Mouse (Mus musculus) mesoderm, embryonic 11.5 days (tissue): ENCODE data around the gene Chrna7.

Experiments
- DNase-seq: peaks from one replicate; pipeline ENCODE4 v3.0.0-alpha.2; 2012; ENCODE audit warnings: low read depth, low spot score

Chrna7 gene

DNA sequence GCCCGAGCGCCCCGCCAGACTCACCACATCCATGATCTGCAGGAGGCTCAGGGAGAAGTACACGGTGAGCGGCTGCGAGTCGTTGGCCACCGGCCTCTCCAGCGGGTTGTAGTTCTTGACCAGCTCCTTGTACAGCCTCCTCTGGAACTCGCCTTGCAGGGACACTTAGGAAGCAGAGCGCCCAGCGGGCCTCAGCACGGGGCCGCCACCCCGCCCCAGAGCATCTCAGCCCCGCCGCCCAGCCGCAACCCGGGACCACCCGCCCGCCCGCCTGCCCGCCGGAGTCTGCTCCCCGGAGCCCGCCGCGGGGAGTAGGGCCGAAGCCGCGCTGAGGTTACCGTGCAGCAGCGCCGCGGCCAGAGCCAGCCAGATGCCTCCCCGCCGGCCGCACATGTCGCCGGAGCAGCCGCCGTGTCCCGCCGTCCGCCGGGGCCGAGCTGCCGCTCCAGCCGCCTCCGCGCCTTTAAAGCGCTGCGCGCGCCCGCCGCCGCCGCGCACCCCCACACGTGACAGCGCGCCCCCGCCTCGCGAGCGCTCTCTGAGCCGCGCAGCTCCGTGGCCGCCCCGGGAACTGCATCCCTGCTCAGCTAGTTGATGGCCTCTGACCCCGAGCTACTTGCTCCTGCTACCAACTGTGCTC lies at the start of gene Chrna7:
TSS of gene Chrna7 (minus strand) at position 486 of the 640 bp plus-strand sequence.
- DNase-seq: peak; percentile 88

DNA sequence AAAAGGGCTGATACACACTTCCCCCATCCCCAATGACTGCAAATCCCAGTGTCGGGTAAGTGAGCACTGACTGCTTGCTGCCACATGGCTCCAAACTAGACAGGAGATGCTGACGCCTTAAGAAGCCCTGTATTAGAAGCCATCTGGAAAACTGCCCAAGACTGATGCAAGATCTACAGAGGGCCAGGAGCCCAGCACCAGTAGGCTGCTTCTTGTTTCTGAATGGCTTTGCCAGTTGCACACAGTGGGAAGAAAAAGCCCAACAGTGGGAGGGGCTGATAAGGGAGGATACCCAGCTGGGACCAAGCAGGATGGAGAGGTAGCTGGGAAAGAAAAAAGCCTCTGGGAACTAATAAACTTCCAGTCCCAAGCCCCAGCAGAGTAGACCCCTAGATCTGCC lies 37.0 kb upstream of the Chrna7 start:
- no peak for DNase-seq

DNA sequence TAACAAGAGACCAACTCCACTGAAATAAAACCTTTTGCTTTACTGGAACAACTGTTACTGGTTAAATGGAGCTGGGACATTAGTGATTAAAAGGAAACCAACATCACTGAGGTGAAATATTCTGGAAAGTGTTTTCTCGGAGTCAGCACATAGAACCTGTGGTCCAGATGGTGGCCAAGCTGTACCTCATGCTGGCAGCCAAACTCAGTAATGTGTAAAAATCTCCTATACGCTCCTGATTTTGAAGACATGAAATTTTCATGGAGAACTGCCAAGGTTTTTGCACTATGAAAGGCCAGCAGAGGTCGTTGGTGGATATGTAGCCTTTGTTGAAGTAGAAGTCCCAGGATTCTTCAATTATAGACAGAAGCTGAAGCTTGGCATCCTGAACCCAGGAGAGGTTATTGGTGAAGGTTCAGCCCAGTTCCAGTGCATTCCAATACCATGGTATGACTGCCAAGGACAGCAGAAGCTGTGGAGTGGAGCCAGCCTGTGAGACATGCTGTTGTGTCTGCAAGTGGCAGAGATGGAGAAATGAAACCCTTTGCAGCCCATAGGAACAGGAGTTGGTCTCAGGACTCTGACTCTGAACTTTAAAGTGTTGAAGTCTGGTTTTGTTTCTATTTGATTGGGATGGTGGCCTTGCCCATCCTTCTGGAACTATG lies 25.6 kb upstream of the Chrna7 start:
- DNase-seq: no peak

DNA sequence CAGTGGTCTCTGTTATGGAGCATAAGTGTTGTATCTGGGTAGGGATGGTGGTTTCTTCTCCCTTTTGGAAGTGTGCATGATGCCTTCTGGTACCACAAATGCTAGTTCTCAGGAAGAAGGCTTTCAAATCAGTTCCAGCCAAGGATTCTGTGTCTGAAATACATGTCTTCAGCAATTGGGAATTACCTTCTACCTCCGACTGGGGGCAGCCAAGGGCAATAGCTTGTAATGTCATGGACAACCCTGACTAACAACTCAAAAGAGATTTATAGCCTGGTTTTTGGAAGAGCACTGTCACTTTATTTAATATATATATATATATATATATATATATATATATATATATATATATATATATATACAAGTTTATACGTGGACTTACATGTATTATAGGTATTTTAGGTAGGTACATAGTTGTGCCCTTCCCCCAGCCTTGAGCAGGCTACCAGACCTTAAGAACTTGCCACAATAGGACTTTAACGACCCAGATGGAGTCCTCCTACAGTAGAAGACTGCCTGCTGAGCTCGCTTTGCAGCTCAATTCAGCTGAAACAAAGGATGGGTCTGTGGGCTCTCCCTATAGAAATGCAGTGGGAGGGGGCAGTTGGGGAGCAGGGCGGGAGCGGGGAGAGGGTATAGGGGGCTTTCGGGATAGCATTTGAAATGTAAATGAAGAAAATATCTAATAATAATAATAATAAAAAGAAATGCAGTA lies 12.9 kb upstream of the Chrna7 start:
- DNase-seq: no peak

DNA sequence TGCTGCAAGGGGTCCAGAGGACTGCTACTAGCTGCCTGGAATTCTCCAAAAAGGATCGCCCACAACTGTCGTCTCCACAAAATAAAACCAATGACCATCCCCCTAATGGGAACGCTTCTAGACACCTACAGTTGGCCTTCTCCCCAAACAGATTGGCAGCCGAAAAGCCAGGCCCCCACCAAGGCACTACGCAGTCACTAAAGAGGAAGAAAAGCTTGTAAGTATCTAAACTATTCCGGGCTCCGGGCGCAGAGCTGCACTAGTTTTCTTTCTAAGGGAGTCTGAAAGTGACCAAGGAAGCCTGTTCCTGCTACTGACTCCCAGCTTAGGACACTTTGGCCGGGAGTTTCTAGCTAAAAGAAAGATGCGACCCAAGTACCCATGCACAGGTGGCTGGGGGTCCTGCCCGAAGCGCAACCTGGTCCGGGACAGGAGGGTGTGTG lies 707 bp downstream of the Chrna7 start:
- peak; percentile 4 for DNase-seq

DNA sequence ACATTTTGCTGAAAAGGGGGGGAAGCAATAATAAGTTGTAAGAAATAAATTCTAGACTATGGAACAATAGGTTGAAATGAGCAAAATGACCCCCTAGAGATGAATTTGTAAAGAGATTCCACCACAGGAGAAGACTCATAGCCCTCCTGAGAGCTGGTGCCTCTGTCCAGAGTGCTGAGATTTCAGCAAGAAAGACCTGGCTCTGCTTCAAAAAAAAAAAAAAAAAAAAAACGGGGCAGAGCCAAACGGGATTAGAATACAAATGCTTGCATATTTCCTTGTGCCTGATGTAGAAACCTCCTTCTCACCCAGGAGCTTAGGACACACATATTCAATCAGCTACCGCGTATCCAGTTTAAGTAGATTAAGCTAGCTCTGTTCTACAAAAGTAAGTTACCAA lies 2.9 kb downstream of the Chrna7 start:
- DNase-seq: peak; percentile 30

DNA sequence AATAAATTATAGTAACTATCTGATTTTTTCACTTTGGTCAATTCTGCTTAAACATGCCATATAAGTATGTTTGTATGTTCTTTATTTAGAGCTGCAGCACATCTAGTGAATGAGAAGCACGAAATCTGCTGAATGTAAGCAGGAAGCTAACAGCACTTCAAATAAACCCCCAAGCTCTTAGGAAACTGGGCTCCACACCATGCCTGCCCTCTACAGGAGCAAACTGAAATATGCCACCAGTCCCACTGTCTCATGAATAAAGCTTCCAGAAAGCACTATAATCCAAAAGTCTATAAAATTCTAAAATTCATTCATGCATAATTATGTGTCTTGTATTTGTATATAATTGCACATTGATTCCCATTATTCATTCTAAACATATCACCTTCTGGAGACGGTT lies 5.2 kb downstream of the Chrna7 start:
- DNase-seq: no peak

DNA sequence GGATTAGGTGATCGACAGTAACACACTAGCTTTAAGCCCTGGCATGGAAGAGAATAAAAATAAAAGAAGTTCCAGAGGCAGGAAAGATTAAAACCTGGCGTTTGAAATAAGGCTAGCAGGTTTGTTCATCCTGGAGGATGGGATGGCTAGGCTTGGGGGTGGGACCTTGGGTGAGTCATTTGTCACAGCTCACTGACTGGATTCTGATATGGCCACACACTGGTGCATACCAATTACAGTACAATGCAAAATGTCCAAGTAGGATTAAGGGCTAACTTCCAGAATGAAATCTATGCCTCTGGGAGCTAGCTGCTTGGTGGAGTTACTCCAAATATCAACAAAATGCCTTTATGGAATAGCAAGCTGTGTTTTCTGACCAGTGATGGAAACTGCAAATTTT lies 16.8 kb downstream of the Chrna7 start:
- no peak for DNase-seq

DNA sequence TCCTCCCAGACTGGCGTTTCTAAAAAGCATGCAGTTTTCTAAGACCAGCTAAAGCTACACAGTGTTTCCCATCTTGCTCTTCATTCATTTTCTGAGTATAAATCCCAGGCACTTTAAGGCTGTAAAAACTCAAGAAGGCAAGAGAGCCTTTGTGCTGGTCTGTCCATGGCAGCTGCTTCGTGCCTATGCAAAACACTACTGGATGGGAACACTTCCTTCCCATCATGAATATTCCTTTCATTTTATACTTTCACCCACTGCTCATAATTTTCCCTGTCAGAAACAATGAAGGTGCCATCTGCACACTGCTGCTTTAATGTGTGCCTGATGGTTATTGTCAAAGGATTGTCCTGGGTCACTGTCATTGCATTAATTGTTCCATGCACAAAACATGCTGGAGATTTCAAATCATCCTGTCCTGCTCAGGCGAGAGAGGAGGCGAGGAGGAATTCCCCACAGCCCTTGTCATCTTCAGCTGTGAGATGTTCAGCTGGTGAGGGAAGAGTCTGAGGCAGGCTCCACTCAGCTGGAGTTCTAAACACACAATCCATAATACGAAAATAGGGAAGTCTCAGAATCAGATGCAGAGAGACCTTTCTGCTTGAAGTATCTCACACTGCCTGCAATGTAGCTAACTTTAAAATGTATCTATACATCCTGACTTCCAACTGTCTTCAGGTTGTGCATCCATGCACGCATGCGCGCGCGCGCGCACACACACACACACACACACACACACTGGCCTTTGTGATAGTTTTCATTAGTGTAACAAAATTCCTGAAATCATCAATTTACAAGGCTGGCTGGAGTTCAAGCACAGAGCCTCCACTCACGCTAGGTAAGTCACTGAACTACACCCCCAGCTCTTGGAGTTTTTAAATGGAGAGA lies 22.5 kb downstream of the Chrna7 start:
- peak; percentile 54 for DNase-seq

DNA sequence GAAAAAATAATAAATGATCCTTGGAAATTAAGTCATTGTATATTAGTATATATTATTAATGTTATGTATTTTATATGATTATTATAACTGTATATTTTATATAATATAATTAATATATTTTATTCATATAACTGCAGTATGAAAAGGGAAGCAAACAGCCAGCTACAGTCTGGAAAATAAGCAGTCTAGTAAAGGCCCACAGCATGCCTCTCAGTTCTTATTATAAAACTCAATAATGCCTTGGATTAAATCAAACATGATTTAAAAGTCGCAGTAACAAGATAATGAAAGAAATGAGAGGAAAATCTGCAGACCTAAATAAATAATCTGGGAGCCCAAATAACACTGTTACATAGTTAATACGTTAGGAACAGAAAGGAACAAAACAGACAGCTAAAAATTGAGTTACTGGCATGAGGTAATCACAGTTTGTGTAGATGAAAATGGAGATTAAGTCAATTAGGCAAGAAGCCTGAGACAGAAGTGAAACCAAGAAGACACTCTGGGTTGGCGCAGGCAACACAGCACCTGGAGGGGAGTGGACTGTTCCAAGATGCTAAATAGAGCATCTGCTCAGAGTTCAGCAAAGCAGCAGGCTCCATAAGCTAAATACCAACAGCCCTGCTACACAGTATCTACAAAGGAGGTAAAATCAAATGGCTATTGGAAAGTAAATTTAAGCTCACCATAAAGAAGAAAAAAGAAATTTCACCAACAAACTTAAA lies 42.1 kb downstream of the Chrna7 start:
- DNase-seq: no peak

DNA sequence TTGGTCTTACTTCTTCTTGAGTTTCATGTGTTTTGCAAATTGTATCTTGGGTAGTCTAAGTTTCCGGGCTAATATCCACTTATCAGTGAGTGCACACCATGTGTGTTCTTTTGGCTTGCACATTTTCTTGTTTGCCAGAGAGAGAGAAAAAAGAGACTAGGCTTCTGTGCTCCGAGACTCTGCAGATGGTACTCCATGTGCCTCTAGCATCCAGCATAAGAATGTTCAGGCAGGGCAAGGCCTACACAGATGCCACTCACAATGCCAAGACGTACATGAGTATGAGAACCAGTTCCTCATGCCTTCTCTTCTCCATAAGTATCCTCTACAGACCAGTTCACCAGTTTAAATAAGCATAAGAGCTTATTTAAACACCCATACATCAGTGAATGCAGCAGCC lies 47.8 kb downstream of the Chrna7 start:
- DNase-seq: no peak

DNA sequence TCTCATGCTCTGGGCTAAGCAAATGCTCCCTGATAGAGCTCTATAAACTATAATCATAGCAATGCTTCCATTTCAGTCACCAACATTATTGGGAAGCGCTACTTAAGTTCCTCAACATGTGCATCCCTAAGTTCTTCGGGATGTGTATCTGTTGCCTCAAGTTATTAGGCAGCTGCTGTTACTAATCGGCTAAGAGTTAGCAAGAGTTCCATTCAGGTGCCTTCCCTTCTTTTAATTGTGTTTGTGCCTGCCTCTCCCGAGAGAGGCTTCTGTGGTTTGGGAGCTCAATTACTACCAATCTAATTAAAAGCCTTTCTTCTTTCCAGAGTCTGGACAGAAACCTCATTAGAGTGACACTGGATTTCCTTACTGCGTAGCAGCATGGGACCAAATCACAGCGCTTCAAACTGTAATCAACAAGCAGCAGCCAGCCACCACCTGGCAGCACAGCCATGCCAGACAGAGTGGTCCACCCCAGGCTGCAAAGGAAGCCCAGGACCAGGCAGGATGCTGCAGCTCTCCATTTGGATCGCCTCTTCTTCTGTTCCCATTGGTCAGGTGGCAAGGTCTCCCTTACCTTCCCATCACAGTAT lies 50.0 kb downstream of the Chrna7 start:
- DNase-seq: no peak

DNA sequence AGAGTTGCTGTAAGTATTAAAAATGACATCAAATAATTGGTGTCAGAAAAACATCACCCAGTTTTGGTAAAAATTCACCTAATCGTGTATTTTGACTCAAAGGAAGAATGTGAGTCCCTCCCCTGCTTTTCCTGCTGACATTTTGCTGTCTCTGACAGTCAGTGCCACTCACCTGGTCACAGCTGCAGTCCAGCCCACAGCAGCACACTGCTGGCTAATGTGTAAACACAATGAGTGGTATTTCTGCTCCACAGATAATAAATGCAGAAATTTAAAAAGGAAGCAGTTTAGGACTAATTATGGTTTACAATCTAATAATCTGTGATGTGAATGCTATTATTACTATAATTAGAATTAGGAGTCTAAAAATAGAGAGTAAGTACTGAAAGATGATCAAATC lies 59.1 kb downstream of the Chrna7 start:
- DNase-seq: no peak

DNA sequence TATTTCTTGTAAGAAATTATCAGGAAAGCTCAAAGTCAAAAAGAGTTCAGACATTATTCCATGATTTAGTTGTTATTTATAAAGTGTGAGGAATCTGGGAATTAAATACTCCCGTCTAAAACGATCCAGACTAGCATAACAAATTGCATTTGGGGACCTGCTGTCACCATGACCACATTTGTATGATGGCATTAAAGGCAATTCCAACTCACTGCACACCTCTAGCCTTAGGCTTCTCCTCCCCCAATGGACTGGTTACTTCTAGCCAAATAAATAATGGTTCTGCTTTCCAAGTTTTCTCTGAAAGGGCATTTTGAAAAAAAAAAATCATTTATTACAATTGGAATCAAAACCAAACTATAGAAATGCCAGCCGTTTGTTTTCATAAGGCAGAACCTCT lies 63.6 kb downstream of the Chrna7 start:
- DNase-seq: no peak

DNA sequence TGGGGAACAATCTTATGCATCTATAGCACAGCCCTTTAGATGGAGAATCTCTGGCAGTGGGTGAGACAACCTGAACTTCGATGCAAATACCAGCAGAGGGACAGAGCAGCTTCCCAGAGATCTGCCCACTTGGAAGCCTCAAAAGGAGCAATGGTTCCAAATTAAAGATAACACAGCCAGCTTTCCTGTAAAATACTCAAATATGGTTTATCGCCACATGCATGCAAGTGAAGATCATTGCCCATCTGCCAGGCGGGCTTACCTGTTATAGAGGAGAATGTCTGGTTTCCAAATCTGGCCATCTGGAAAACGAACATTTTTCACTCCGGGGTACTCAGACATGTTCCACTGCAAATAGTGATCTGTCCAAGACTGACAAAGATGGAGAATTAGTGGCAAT lies 64.0 kb downstream of the Chrna7 start:
- no peak for DNase-seq

DNA sequence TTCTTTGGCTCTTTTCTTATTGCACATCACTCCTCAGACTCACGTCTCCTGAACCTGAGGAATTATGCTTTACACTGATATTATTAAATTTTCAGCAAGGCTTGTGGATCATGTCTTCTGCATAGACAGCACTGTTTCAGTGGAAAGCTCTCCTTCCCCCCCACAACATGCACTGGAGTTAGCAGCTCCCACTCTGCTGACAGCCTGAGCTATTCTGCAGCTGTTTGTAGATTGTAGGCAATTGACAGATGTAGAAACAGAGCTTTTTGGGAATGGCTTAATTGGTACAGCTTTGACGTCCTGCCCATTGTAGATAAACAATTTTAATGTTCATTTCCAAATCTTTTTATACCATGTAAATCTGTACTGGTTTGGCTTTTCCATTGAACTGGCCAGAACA lies 89.8 kb downstream of the Chrna7 start:
- no peak for DNase-seq

DNA sequence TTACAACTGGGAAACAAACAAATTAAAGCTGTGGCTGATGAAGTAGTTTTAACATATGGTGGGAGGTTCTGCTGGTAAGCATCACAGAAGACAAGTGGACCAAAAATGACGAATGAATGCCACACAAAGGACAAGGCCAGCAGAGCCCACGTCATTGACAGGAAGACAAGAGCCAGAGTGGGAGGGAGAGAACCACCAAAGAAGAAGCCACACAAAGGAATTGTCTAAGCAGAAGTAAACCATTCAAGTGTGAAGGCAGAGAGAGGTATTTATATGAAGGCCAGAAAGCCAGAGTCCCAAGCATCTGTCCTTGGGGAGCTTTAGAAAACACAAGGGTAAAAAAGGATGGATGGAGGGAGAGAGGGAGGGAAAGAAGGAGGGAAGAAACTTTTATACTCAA lies 98.7 kb downstream of the Chrna7 start:
- peak; percentile 64 for DNase-seq

DNA sequence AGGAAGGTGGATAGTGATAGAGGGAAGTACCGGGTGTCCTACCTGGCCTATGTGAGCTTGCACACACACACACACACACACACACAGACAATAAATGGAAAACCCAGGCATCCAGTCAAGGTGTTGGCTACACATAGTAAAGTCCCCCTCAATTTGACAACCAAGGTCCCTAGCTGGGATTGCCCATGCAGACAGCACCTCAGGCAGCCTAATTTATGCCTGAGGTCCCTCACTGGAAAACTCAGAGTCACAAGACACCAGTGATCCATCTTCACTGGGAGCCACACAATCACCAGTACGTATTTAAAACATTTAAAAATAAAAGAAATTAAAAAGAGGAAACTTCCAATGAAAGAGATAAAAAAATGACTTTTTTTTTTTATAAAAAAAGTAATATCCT lies 99.1 kb downstream of the Chrna7 start:
- no peak for DNase-seq

DNA sequence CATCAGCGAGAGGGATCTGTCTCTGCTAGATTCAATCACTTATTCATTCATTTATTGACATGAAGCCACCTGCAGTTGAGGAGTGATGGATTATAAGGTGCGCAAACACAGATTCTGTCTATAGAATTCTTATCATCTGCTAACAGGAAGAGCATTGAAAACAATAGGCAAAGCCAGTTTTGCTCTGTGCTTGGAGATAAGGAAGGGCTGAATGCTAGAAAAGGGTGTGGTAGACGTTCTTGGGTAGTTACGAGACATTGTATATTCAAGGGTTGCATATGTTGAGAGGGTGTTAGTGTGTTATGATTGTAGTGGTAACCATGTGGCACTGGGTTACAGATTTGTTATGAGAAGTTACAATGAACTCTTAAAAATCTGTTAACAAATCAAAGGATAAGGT lies 103.0 kb downstream of the Chrna7 start:
- DNase-seq: no peak

DNA sequence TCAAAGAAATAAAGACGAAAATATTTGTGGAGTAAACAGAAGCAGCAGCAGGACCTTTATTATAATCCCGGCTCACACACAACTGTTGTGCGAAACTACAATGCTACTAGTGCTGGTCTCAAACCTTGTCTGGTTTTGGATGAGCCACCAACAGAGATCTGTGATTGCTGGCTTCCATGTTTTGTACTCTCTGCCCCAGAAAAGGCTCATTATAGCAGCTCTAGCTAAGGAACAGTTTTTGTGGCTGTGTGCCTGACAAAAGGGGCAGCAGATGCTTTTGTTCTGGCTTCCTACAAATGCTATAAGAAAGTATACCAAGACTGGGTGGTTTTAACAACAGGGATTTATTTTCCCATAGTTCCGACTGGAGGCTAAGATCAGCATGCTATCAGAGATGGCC lies 126.4 kb downstream of the Chrna7 start:
- DNase-seq: no peak
